Comparison of ENCODE assay signal across 21 mouse cellular contexts in genomic region chr9:32502256-32503010, GRCm38 (mm10). TPM values are rescaled to one million over a fixed set of nuclear protein-coding genes. Genes with fewer than 3 reads are reported as not detected.
DNase-seq lines count a peak whose midpoint lies in the region; ATAC-seq and TF ChIP-seq lines count a peak whose summit lies in the region.
"Had no signal": no experiment of that assay in that cellular context is flagged by ENCODE, and none has a peak within 500 bp of the region (broad histone marks: within the 10 kb centered on the region; RNA-seq: fewer than 3 reads in every experiment).

No protein-coding gene starts in this region.

- no peak overlapping the region for H3K4me2 ChIP-seq in kidney, embryonic 16.5 days (replicated peaks; ENCODE audit: low read depth, low read length)
- H3K4me2 ChIP-seq: embryonic facial prominence, embryonic 12.5 days; heart, embryonic 11.5 days; hindbrain, embryonic 13.5 days; lung, embryonic 15.5 days; midbrain, embryonic 12.5 days; stomach, embryonic 15.5 days had no signal

- H3K9me3 ChIP-seq in kidney, embryonic 16.5 days (ENCODE audit: low read length) = no peaks in the 10 kb centered on the region
- H3K9me3 ChIP-seq: embryonic facial prominence, embryonic 12.5 days; hindbrain, embryonic 13.5 days; lung, embryonic 15.5 days; midbrain, embryonic 12.5 days; stomach, embryonic 15.5 days had no signal

- whole genome bisulfite sequencing in kidney, embryonic 16.5 days = 67% methylated on average over 11 of the region's 11 CpGs

- H3K27me3 ChIP-seq in kidney, embryonic 16.5 days (ENCODE audit: insufficient read depth, low read length) = no peaks in the 10 kb centered on the region
- H3K27me3 ChIP-seq: embryonic facial prominence, embryonic 12.5 days; hindbrain, embryonic 13.5 days; lung, embryonic 15.5 days; midbrain, embryonic 12.5 days; stomach, embryonic 15.5 days had no signal

- peak overlapping the region; percentile 33; the same call in 1 of the 2 replicates for H3K27ac ChIP-seq in kidney, embryonic 16.5 days (ENCODE audit: low read length)
- peak overlapping the region; percentile 94 for H3K27ac ChIP-seq in brown adipose tissue, adult 24 weeks (replicated peaks; ENCODE audit: low read depth, low read length)
- H3K27ac ChIP-seq in layer of hippocampus, adult 2 months = no peak overlapping the region
- H3K27ac ChIP-seq: embryonic facial prominence, embryonic 12.5 days; hindbrain, embryonic 13.5 days; liver, embryonic 14.5 days; midbrain, embryonic 12.5 days; stomach, embryonic 15.5 days had no signal

- no peak for ATAC-seq in kidney, embryonic 16.5 days (ENCODE audit: low FRiP score, low TSS enrichment)
- no peak for ATAC-seq in cerebellum, adult (ENCODE audit: insufficient number of reproducible peaks, low FRiP score, low TSS enrichment)
- ATAC-seq: forebrain, embryonic 14.5 days had no signal

- no peak for DNase-seq in kidney, adult 11 months
- peak; percentile 36 for DNase-seq in CD4-positive helper T cell, adult 2 months (ENCODE audit: low read depth, low spot score)
- DNase-seq in naive thymus-derived CD4-positive, alpha-beta T cell, adult 2 months (ENCODE audit: low read depth) = peak; percentile 49
- DNase-seq in layer of hippocampus, adult 2 months (ENCODE audit: low spot score in 2 of 2) = no peak
- DNase-seq: cerebellum, adult 9-10 months; gastrocnemius, postnatal 14 days; heart, postnatal 14 days; lung, postnatal 4 days; thymus, adult 18-20 months had no signal

- no peak overlapping the region for H3K4me3 ChIP-seq in kidney, embryonic 16.5 days (ENCODE audit: low read length)
- H3K4me3 ChIP-seq in brown adipose tissue, adult 24 weeks (ENCODE audit: insufficient read depth, low read depth, low read length) = no peak overlapping the region
- H3K4me3 ChIP-seq in layer of hippocampus, adult 2 months = no peak overlapping the region
- H3K4me3 ChIP-seq: embryonic facial prominence, embryonic 12.5 days; erythroblast, embryonic 14.5 days; hindbrain, embryonic 13.5 days; lung, embryonic 15.5 days; midbrain, embryonic 12.5 days; stomach, embryonic 15.5 days had no signal

- H3K9ac ChIP-seq in kidney, embryonic 16.5 days (replicated peaks; ENCODE audit: low read length) = no peak overlapping the region
- H3K9ac ChIP-seq: embryonic facial prominence, embryonic 12.5 days; hindbrain, embryonic 13.5 days; liver, embryonic 14.5 days; lung, embryonic 15.5 days; midbrain, embryonic 12.5 days; stomach, embryonic 15.5 days had no signal

- no peaks in the 10 kb centered on the region for H3K36me3 ChIP-seq in kidney, embryonic 16.5 days (ENCODE audit: insufficient read depth, low read length)
- H3K36me3 ChIP-seq: embryonic facial prominence, embryonic 12.5 days; hindbrain, embryonic 13.5 days; lung, embryonic 15.5 days; midbrain, embryonic 12.5 days; stomach, embryonic 15.5 days had no signal

- peaks cover 57% of the 10 kb centered on the region for H3K4me1 ChIP-seq in kidney, embryonic 16.5 days (ENCODE audit: insufficient read depth, low read length)
- peaks cover 63% of the 10 kb centered on the region for H3K4me1 ChIP-seq in brown adipose tissue, adult 24 weeks (ENCODE audit: control insufficient read depth, insufficient read depth, insufficient read length, low read length)
- H3K4me1 ChIP-seq: midbrain, embryonic 12.5 days had no signal

- TF ChIP-seq CTCF in layer of hippocampus, adult 2 months (conservative IDR thresholded peaks at IDR 0.05) = no peak

RNA-seq across cellular contexts. Expression of gene Fli1, which starts 40.2 kb away (rescaled TPM):
- 29.4 and 30.3 TPM in 2 replicates for polyA plus RNA-seq in kidney, embryonic 16.5 days (2015; fragmentation: Nextera tagmentation; extraction: Ambion mirVana)
- 11.7 and 19.1 TPM in 2 replicates for polyA plus RNA-seq in brown adipose tissue, adult 24 weeks (2012; ENCODE audit: insufficient read depth, insufficient read length, missing spikeins)
- 1 to 10 TPM; 4.0 to 4.3 TPM for total RNA-seq in layer of hippocampus, adult 2 months (2021)

Comparison
In these comparisons a context has a peak if more than half of its experiments do, and no peak if none do; other contexts are left out.
1. DNase-seq: peak in CD4-positive helper T cell, adult 2 months (single experiment) and naive thymus-derived CD4-positive, alpha-beta T cell, adult 2 months (single experiment); none in kidney, adult 11 months (single experiment) and layer of hippocampus, adult 2 months (0 of 2).